Mouse (Mus musculus) granulocyte monocyte progenitor cell, adult 5-6 weeks (primary cell): ENCODE measurements at regions not wholly inside any gene's neighbourhood (a gene's known extent, or its start where the extent isn't known, plus 50 kb on each side); places are given as distances from the start of the nearest gene placed in this dataset.
A peak's percentile ranks its signal among the peaks of the same experiment; 100 is the strongest.
"Not testable (repeated sequence)": the region's sequence is repeated elsewhere in the genome, so short reads cannot be mapped to it uniquely, and the experiment has no call there.

Experiments
- ATAC-seq: replicated peaks from 2 replicates; pipeline ENCODE4 v1.8.0; 2016; ENCODE audit warnings: mild to moderate bottlenecking, moderate TSS enrichment, inconsistent platforms; ENCODE audit not compliant: poor library complexity, severe bottlenecking

GRCm38 (mm10) chr12:82056782-82057611 lies 112.1 kb upstream of the Sipa1l1 start:
- not testable (repeated sequence) for ATAC-seq

- no peak for ATAC-seq
These were observed 104.1 kb upstream of the Sipa1l1 start for GRCm38 (mm10) chr12:82064986-82065385.

- ATAC-seq: peak; percentile 44; the same call in 1 of the 2 replicates
These were observed 102.3 kb upstream of the Sipa1l1 start for GRCm38 (mm10) chr12:82066860-82067259.

- ATAC-seq: no peak
These were observed 99.5 kb upstream of the Sipa1l1 start for GRCm38 (mm10) chr12:82069621-82070020.

GRCm38 (mm10) chr12:82072810-82073465 lies 96.2 kb upstream of the Sipa1l1 start:
- ATAC-seq: no peak

- no peak for ATAC-seq
These were observed 93.5 kb upstream of the Sipa1l1 start for GRCm38 (mm10) chr12:82075479-82076221.

- no peak for ATAC-seq
These were observed 92.4 kb upstream of the Sipa1l1 start for GRCm38 (mm10) chr12:82076766-82077165.

- no peak for ATAC-seq
These were observed 91.2 kb upstream of the Sipa1l1 start for GRCm38 (mm10) chr12:82077945-82078344.

- ATAC-seq: no peak
These were observed 90.4 kb upstream of the Sipa1l1 start for GRCm38 (mm10) chr12:82078740-82079139.

GRCm38 (mm10) chr12:82080196-82080880 lies 88.8 kb upstream of the Sipa1l1 start:
- no peak for ATAC-seq

GRCm38 (mm10) chr12:82082596-82082995 lies 86.5 kb upstream of the Sipa1l1 start:
- not testable (repeated sequence) for ATAC-seq

GRCm38 (mm10) chr12:82085771-82086400 lies 83.2 kb upstream of the Sipa1l1 start:
- ATAC-seq: no peak

GRCm38 (mm10) chr12:82086441-82086840 lies 82.7 kb upstream of the Sipa1l1 start:
- no peak for ATAC-seq

GRCm38 (mm10) chr12:82089288-82089687 lies 79.8 kb upstream of the Sipa1l1 start:
- no peak for ATAC-seq

GRCm38 (mm10) chr12:82093317-82093716 lies 75.8 kb upstream of the Sipa1l1 start:
- ATAC-seq: no peak

GRCm38 (mm10) chr12:82095396-82095795 lies 73.7 kb upstream of the Sipa1l1 start:
- ATAC-seq: peak; percentile 63

GRCm38 (mm10) chr12:82097126-82097525 lies 72.0 kb upstream of the Sipa1l1 start:
- no peak for ATAC-seq

- ATAC-seq: peak; percentile 32; the same call in 1 of the 2 replicates
These were observed 71.5 kb upstream of the Sipa1l1 start for GRCm38 (mm10) chr12:82097620-82098019.

GRCm38 (mm10) chr12:82104211-82104610 lies 64.9 kb upstream of the Sipa1l1 start:
- no peak for ATAC-seq
